Mouse (Mus musculus) forelimb bud, embryonic 11.5 days (tissue): ENCODE measurements around the gene Nlrp4a.
A peak's percentile ranks its signal among the peaks of the same experiment; 100 is the strongest.
"Not testable (repeated sequence)": the region's sequence is repeated elsewhere in the genome, so short reads cannot be mapped to it uniquely, and the experiment has no call there.

Experiments
- DNase-seq: peaks from one replicate; pipeline ENCODE4 v3.0.0-alpha.2; 2012; ENCODE audit warnings: low read depth, low spot score

The Nlrp4a gene

GRCm38 (mm10) chr7:26434813-26435212, at the start of gene Nlrp4a:
Gene Nlrp4a (plus strand): TSS chr7:26435113.
- DNase-seq, result no peak

DNA sequence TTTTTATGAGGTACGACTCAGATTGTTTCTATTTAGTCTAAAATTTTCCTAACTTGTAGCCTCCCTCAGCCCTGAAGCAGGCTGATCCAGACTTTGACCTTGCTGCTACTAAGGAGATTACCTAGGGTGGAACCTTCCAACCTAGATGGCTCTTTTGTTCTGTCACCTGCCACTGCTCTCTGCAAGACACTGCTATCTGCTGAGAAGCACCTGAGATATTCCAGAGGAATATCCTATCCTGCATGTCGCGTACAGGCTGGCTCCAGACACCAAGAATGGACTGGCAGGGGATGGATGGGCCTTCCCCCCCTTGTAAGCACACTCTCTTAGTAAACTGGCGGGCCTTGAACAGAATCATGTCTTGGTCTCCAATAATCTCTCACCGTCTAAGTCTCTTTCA, 48.2 kb upstream of the Nlrp4a start:
- DNase-seq, result not testable (repeated sequence)

- not testable (repeated sequence) for DNase-seq
Measured at GRCm38 (mm10) chr7:26391137-26391536, 43.8 kb upstream of the Nlrp4a start.

- not testable (repeated sequence) for DNase-seq
Measured at GRCm38 (mm10) chr7:26391811-26392210, 43.1 kb upstream of the Nlrp4a start.

GRCm38 (mm10) chr7:26403600-26403999, 31.3 kb upstream of the Nlrp4a start, which contains the start of gene Nlrp9c:
Gene Nlrp9c (minus strand): TSS chr7:26403700.
- DNase-seq, result not testable (repeated sequence)

- no peak for DNase-seq
Measured at GRCm38 (mm10) chr7:26476690-26477089, 41.8 kb downstream of the Nlrp4a start.

DNA sequence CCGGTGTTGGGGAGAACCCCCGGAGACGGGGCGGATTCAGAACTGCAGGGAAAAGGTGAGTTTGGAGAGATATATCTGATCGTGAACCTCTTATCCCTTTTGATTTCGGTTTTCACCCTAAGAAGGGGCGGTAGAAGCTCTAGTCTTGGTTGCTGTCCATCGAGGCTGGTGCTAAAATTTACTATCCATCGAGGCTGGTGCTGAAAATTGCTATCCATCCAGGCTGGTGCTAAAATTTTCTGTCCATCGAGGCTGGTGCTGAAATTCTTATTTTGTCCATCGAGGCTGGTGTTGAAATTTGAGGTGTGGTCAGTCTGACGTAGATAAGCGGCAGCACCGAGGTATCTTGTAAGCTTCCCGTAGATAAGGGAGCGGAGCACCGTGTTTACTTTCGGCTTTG, 54.6 kb downstream of the Nlrp4a start:
- peak; percentile 13 for DNase-seq
